Mouse (Mus musculus): ENCODE measurements around the gene Snrnp35. TPM values are rescaled to one million over a fixed set of nuclear protein-coding genes. Genes with fewer than 3 reads are reported as not detected.

Gene Snrnp35
- polyA plus RNA-seq, 1 experiment from 2014 or later, result 21.9 TPM

DNA sequence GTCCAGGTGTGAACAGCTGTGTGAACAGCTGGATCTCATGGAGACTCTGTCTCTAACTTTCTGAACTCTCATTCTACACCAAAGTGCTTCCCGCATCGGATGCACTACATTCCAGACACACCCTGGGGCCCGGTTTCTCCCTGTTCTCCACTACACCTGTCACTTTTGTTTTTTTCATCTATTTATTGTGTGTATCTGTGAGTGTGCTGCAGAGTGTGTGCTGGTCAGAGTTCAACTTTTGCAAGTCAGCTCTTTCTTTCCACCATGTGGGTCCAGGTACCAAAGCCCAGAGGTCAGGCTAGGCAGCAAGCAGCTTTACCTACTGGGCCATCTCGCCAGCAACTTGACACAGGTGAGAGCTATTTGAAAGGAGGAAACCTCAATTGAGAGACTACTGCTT, 22.3 kb downstream of the Snrnp35 start:
- peaks cover 3% of the 10 kb centered on the region; the same call in 1 of the 2 replicates for H3K36me3 ChIP-seq (ENCODE audit: control insufficient read depth, insufficient read depth, low read length)
- no peak overlapping the region for H3K4me2 ChIP-seq (ENCODE audit: low read length)
- no peaks in the 10 kb centered on the region for H3K4me1 ChIP-seq (ENCODE audit: control insufficient read depth, insufficient read depth, low read depth, low read length)
- 92% methylated on average over 4 of the region's 4 CpGs for WGBS
- H3K9ac ChIP-seq (ENCODE audit: low read depth, low read length), result no peak overlapping the region
- no peaks in the 10 kb centered on the region for H3K27me3 ChIP-seq (replicated peaks; ENCODE audit: control insufficient read depth, insufficient read depth, low read length)
- no peaks in the 10 kb centered on the region for H3K9me3 ChIP-seq (ENCODE audit: control insufficient read depth, low read length)
- no peak overlapping the region for H3K27ac ChIP-seq (ENCODE audit: low read depth, low read length)
- H3K4me3 ChIP-seq (ENCODE audit: low read length), result no peak overlapping the region
- no peak for ATAC-seq

DNA sequence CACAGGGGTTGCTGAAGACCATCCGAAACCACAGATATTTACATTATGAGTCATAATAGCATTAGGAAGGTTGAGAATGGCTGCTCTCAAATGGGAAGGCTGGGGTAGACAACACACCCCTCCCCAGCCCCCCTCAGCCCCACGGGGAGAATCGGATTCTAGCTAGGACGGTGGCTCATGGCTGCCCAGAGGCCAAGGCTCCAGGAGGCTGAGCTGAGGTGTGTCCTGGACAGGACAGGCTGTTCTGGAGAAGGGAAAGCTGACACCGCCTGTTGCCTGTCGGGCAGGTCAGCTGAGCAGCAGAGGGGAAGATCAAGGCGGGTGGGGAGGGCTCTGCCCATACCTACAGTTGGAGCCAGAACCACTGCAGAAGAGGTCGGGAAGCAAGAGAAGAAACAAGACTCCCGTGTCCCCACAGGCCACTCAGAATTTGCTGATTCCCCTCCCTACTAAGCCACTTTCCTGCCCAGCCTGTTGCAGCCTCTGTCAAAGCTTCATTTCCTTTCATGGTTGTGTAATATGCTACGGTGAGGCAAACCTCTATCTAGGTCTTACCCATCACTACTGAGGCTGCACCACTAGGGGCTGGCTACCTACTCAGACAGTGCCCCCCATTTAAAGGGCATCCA, 23.9 kb downstream of the Snrnp35 start:
- 88% methylated on average over 10 of the region's 10 CpGs for WGBS
- H3K4me1 ChIP-seq (ENCODE audit: control insufficient read depth, insufficient read depth, low read depth, low read length), result no peaks in the 10 kb centered on the region
- H3K4me3 ChIP-seq (ENCODE audit: low read length), result no peak overlapping the region
- no peak overlapping the region for H3K9ac ChIP-seq (ENCODE audit: low read depth, low read length)
- H3K36me3 ChIP-seq (ENCODE audit: control insufficient read depth, insufficient read depth, low read length), result peaks cover 3% of the 10 kb centered on the region; the same call in 1 of the 2 replicates
- no peaks in the 10 kb centered on the region for H3K9me3 ChIP-seq (ENCODE audit: control insufficient read depth, low read length)
- no peak for ATAC-seq
- no peaks in the 10 kb centered on the region for H3K27me3 ChIP-seq (replicated peaks; ENCODE audit: control insufficient read depth, insufficient read depth, low read length)
- no peak overlapping the region for H3K4me2 ChIP-seq (ENCODE audit: low read length)
- H3K27ac ChIP-seq (ENCODE audit: low read depth, low read length), result no peak overlapping the region

DNA sequence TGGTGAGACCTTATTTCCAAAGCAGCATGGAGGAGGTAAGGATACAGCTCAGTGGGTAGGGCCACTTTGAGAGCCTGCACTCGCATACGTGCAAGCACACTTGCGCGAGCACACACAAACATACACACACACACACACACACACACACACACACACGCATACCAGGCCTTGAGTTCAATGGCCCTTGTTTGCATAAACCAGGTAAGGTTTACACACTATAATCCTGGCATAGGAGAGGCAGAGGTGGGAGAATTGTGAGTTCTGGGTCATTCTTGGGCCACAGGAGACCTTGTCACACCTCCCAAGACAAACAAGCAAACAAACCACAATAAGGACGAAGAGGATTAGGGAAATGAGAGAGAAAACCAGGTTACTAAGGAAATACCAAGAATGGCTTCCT, 26.3 kb downstream of the Snrnp35 start:
- Histone ChIP-seq H3K4me2 (ENCODE audit: low read length) (no peak overlapping the region), H3K4me1 (ENCODE audit: control insufficient read depth, insufficient read depth, low read depth, low read length) (no peaks in the 10 kb centered on the region), H3K9ac (ENCODE audit: low read depth, low read length) (no peak overlapping the region), H3K9me3 (ENCODE audit: control insufficient read depth, low read length) (no peaks in the 10 kb centered on the region), H3K27ac (ENCODE audit: low read depth, low read length) (no peak overlapping the region), H3K4me3 (ENCODE audit: low read length) (no peak overlapping the region), H3K27me3 (replicated peaks; ENCODE audit: control insufficient read depth, insufficient read depth, low read length) (no peaks in the 10 kb centered on the region), H3K36me3 (ENCODE audit: control insufficient read depth, insufficient read depth, low read length) (peaks cover 13% of the 10 kb centered on the region)
- WGBS, result 96% methylated on average over 6 of the region's 6 CpGs
- ATAC-seq, result no peak

DNA sequence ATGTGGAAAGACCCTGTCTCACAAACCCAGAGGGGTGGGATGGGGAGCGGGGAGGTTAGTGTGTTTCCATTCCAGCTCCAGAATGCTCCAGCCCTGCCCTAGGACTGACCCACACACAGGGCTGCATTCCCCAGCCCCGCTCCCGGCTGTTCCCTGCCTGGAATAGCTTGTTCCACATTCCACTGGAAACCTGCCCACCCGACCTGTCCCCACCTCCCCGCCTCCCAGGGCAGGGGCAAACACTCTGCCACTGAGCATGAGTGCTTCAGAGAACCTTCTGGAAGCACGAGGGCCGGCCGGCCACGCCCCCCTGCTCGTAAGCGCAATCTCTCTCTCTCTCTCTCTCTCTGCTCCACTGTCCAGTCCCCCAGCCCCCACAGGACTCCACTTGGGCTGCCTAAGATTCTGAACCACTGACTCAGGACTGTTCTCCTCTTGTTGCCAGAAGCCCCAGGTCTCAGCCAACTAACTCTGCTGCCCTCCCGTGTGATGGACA, 26.9 kb downstream of the Snrnp35 start:
- H3K27ac ChIP-seq (ENCODE audit: low read depth, low read length), result no peak overlapping the region; the same call in 1 of the 2 replicates
- no peaks in the 10 kb centered on the region for H3K9me3 ChIP-seq (ENCODE audit: control insufficient read depth, low read length)
- no peak overlapping the region for H3K9ac ChIP-seq (ENCODE audit: low read depth, low read length)
- ATAC-seq, result no peak
- WGBS, result 86% methylated on average over 12 of the region's 12 CpGs
- peaks cover 17% of the 10 kb centered on the region for H3K36me3 ChIP-seq (ENCODE audit: control insufficient read depth, insufficient read depth, low read length)
- H3K4me1 ChIP-seq (ENCODE audit: control insufficient read depth, insufficient read depth, low read depth, low read length), result no peaks in the 10 kb centered on the region
- no peaks in the 10 kb centered on the region for H3K27me3 ChIP-seq (replicated peaks; ENCODE audit: control insufficient read depth, insufficient read depth, low read length)
- no peak overlapping the region for H3K4me2 ChIP-seq (ENCODE audit: low read length)
- no peak overlapping the region for H3K4me3 ChIP-seq (ENCODE audit: low read length)

DNA sequence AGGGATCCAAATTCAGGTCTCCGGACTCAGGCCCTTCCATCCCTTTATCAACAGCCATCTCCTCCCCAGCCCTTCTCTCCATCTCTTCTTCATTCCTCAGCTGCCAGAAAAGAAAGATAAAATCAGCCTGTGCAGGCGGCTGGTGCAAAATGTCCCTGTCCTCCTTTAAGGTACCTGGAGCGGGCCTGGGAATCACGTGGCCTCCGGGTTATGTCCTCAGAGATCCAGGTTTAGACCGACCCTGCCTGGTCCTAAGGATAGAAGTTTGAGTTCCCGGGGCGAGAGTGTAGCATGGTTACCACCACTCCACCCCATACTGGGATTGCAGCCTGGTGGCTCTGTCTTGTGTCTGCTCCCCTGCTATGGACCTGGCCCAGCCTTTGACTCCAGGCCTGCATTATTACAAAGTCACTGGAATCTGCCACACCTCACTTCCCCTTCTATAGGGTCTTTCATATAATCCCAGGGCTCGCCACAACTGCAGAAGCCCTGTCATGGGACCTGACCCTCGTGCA, 27.7 kb downstream of the Snrnp35 start:
- Histone ChIP-seq H3K4me1 (ENCODE audit: control insufficient read depth, insufficient read depth, low read depth, low read length) (no peaks in the 10 kb centered on the region), H3K27me3 (replicated peaks; ENCODE audit: control insufficient read depth, insufficient read depth, low read length) (no peaks in the 10 kb centered on the region), H3K36me3 (ENCODE audit: control insufficient read depth, insufficient read depth, low read length) (peaks cover 17% of the 10 kb centered on the region), H3K27ac (ENCODE audit: low read depth, low read length) (no peak overlapping the region), H3K4me3 (ENCODE audit: low read length) (no peak overlapping the region), H3K4me2 (ENCODE audit: low read length) (no peak overlapping the region), H3K9me3 (ENCODE audit: control insufficient read depth, low read length) (no peaks in the 10 kb centered on the region), H3K9ac (ENCODE audit: low read depth, low read length) (no peak overlapping the region)
- ATAC-seq, result no peak
- 87% methylated on average over 10 of the region's 10 CpGs for WGBS

DNA sequence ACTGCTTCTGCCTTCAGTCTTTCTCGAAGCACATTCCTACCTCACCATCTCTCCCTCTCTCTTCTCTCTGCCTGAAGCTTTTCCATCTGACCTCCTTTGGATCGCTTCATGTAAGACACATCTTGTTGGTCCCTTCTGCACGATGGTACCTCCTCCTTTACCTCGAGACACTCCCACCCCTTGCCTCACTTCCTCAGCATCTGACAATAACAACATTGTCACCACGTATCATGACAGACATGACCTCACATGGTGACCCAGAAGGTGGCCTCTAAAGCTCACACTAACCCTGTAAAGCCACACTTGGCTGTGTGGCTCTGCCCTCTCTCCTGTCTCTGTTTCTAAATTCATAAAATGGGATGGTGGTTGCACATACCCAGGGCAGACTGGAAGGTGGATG, 32.9 kb downstream of the Snrnp35 start:
- Histone ChIP-seq H3K4me2 (ENCODE audit: low read length) (no peak overlapping the region), H3K4me1 (ENCODE audit: control insufficient read depth, insufficient read depth, low read depth, low read length) (no peaks in the 10 kb centered on the region), H3K9ac (ENCODE audit: low read depth, low read length) (no peak overlapping the region), H3K27me3 (replicated peaks; ENCODE audit: control insufficient read depth, insufficient read depth, low read length) (no peaks in the 10 kb centered on the region), H3K27ac (ENCODE audit: low read depth, low read length) (no peak overlapping the region), H3K9me3 (ENCODE audit: control insufficient read depth, low read length) (no peaks in the 10 kb centered on the region), H3K36me3 (ENCODE audit: control insufficient read depth, insufficient read depth, low read length) (peaks cover 20% of the 10 kb centered on the region), H3K4me3 (ENCODE audit: low read length) (no peak overlapping the region)
- ATAC-seq, result no peak
- WGBS, result 79% methylated on average over 5 of the region's 5 CpGs

DNA sequence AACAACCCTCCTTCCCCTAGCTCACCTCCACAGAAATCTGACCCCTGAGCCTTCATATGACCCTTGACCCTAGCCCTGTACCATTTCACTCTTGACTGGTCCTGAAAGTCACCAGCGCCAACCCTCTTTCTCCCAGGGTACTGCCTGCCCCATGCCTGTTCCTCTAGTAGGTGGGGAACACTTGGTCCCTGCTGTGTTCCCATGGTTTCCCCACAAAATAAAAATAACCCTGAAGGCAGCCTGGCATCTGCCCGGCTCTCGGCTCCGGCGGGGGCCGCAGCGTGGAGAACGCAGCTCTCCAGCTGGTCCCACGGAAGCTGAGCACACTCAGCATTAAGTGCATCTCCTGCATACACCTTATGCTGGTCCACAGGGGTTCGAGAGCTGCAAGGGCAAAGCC, 35.7 kb downstream of the Snrnp35 start:
- no peak overlapping the region for H3K27ac ChIP-seq (ENCODE audit: low read depth, low read length)
- H3K4me2 ChIP-seq (ENCODE audit: low read length), result no peak overlapping the region
- ATAC-seq, result no peak
- H3K4me3 ChIP-seq (ENCODE audit: low read length), result no peak overlapping the region
- H3K9me3 ChIP-seq (ENCODE audit: control insufficient read depth, low read length), result no peaks in the 10 kb centered on the region
- no peaks in the 10 kb centered on the region for H3K4me1 ChIP-seq (ENCODE audit: control insufficient read depth, insufficient read depth, low read depth, low read length)
- no peak overlapping the region for H3K9ac ChIP-seq (ENCODE audit: low read depth, low read length)
- H3K27me3 ChIP-seq (replicated peaks; ENCODE audit: control insufficient read depth, insufficient read depth, low read length), result no peaks in the 10 kb centered on the region
- WGBS, result 39% methylated on average over 10 of the region's 10 CpGs
- H3K36me3 ChIP-seq (ENCODE audit: control insufficient read depth, insufficient read depth, low read length), result peaks cover 16% of the 10 kb centered on the region

DNA sequence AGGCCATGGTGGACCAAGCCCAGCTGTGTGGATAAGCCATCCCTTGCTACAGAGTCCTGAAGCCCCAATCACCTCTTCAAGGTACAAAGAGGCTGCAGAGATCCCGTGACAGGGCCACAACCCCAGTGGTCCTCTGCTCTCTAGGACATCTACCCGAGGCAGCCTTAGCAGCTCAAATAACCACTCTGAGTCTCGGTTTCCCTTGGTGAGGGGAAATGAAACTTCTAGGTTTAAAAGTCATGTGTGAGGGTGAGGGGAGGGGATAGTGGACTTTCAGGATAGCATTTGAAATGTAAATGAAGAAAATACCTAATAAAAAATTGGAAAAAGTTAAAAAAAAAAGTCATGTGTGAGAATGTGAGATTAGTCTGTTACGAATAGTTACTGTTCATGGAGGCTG, 38.7 kb downstream of the Snrnp35 start:
- Histone ChIP-seq H3K27me3 (replicated peaks; ENCODE audit: control insufficient read depth, insufficient read depth, low read length) (no peaks in the 10 kb centered on the region), H3K36me3 (ENCODE audit: control insufficient read depth, insufficient read depth, low read length) (0 out of 2 replicates have a peak, but pooled peaks cover 6% of the 10 kb centered on the region), H3K4me1 (ENCODE audit: control insufficient read depth, insufficient read depth, low read depth, low read length) (no peaks in the 10 kb centered on the region), H3K9me3 (ENCODE audit: control insufficient read depth, low read length) (no peaks in the 10 kb centered on the region), H3K4me3 (ENCODE audit: low read length) (no peak overlapping the region), H3K27ac (ENCODE audit: low read depth, low read length) (no peak overlapping the region), H3K4me2 (ENCODE audit: low read length) (no peak overlapping the region), H3K9ac (ENCODE audit: low read depth, low read length) (no peak overlapping the region)
- ATAC-seq, result no peak
- 89% methylated on average over 4 of the region's 4 CpGs for WGBS

DNA sequence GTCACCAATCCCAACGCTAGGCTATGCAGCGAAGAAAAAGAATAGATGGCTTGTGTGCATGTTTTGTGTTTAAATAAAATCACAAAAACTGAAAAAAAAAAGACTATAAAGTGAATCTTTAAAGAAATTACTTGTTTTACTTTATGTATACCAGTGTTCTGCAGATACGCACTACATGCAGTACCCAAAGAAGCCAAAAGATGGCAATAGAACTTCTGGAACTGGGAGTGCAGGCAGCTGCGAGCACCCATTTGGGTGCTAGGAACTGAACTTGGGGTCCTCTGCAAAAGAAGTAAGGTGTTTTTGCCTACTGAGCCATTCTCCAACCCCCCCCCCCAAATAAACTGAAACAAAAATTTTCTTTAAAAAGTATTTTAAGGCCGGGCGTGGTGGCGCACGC, 40.1 kb downstream of the Snrnp35 start:
- no peaks in the 10 kb centered on the region for H3K27me3 ChIP-seq (replicated peaks; ENCODE audit: control insufficient read depth, insufficient read depth, low read length)
- ATAC-seq, result no peak
- H3K4me2 ChIP-seq (ENCODE audit: low read length), result no peak overlapping the region
- H3K36me3 ChIP-seq (ENCODE audit: control insufficient read depth, insufficient read depth, low read length), result 0 out of 2 replicates have a peak, but pooled peaks cover 6% of the 10 kb centered on the region
- no peak overlapping the region for H3K27ac ChIP-seq (ENCODE audit: low read depth, low read length)
- WGBS, result 95% methylated on average over 8 of the region's 8 CpGs
- H3K4me1 ChIP-seq (ENCODE audit: control insufficient read depth, insufficient read depth, low read depth, low read length), result no peaks in the 10 kb centered on the region
- H3K9me3 ChIP-seq (ENCODE audit: control insufficient read depth, low read length), result no peaks in the 10 kb centered on the region
- no peak overlapping the region for H3K9ac ChIP-seq (ENCODE audit: low read depth, low read length)
- H3K4me3 ChIP-seq (ENCODE audit: low read length), result no peak overlapping the region
